ENCODE assay signal across 29 mouse cellular contexts in the genomic region with DNA sequence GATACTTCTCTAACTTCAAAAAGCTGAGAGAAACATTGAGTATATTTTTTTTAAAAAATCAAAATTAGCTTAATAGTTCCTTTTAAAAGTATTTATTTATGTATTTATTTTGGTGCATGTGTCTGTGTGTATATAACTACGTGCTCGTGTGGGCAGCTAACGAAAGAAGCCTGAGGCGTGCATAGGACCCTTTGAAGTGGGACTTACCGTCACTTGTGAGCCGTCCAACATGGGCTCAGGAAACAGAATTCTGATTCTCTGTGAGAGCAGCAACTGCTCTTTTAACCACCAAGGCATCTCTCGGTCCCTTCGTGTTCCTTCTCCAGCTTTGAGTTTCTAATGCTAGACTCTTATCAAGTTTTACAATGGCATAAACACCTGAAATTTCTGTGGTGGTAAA. TPM values are rescaled to one million over a fixed set of nuclear protein-coding genes. Genes with fewer than 3 reads are reported as not detected.
A peak's percentile ranks its signal among the peaks of the same experiment; 100 is the strongest.
DNase-seq lines count a peak whose midpoint lies in the region; ATAC-seq and TF ChIP-seq lines count a peak whose summit lies in the region.
"Had no signal": no experiment of that assay in that cellular context is flagged by ENCODE, and none has a peak within 500 bp of the region (broad histone marks: within the 10 kb centered on the region; RNA-seq: fewer than 3 reads in every experiment).

No protein-coding gene starts in this region.

- no peak for TF ChIP-seq CTCF in G1E (IDR thresholded peaks at IDR 0.05; ENCODE audit: low read depth, low read length)
- TF ChIP-seq CTCF in bone marrow, adult 2 months (IDR thresholded peaks at IDR 0.05; ENCODE audit: control insufficient read depth, insufficient read depth, low read length) = no peak

- peak overlapping the region; percentile 75 for H3K4me3 ChIP-seq in heart, embryonic 13.5 days
- H3K4me3 ChIP-seq in heart, embryonic 10.5 days = no peak overlapping the region
- H3K4me3 ChIP-seq in G1E (ENCODE audit: low read depth, low read length) = peak overlapping the region; percentile 82
- H3K4me3 ChIP-seq in bone marrow, adult 2 months (replicated peaks; ENCODE audit: control insufficient read depth, low read depth, low read length) = peak overlapping the region; percentile 19
- H3K4me3 ChIP-seq in liver, embryonic 16.5 days (ENCODE audit: low read depth, low read length) = peak overlapping the region; percentile 84
- H3K4me3 ChIP-seq: embryonic facial prominence, embryonic 10.5 days; embryonic facial prominence, embryonic 15.5 days; hindbrain, embryonic 10.5 days; hindbrain, embryonic 15.5 days; kidney, embryonic 15.5 days; left cerebral cortex, adult 2 months; lung, embryonic 15.5 days; midbrain, embryonic 12.5 days; myocyte; neural tube, embryonic 12.5 days had no signal

- H3K4me2 ChIP-seq in heart, embryonic 13.5 days = peak overlapping the region; percentile 79
- H3K4me2 ChIP-seq in liver, embryonic 16.5 days (ENCODE audit: low read depth, low read length) = peak overlapping the region; percentile 75
- H3K4me2 ChIP-seq: embryonic facial prominence, embryonic 15.5 days; hindbrain, embryonic 15.5 days; midbrain, embryonic 12.5 days; neural tube, embryonic 12.5 days had no signal

- H3K4me1 ChIP-seq in heart, embryonic 13.5 days = peaks cover 43% of the 10 kb centered on the region
- H3K4me1 ChIP-seq in heart, embryonic 10.5 days = peaks cover 31% of the 10 kb centered on the region
- peaks cover 65% of the 10 kb centered on the region for H3K4me1 ChIP-seq in G1E (ENCODE audit: insufficient read depth, low read depth, low read length)
- H3K4me1 ChIP-seq in bone marrow, adult 2 months (ENCODE audit: control insufficient read depth, insufficient read depth, low read length) = peaks cover 2% of the 10 kb centered on the region; the same call in 1 of the 2 replicates
- peaks cover 47% of the 10 kb centered on the region for H3K4me1 ChIP-seq in liver, embryonic 16.5 days (ENCODE audit: control insufficient read depth, low read depth, low read length)

- WGBS in heart, embryonic 13.5 days = 84% methylated on average over 8 of the region's 8 CpGs
- WGBS in heart, embryonic 10.5 days = 76% methylated on average over 8 of the region's 8 CpGs
- WGBS in bone marrow, adult 2 months = 72% methylated on average over 8 of the region's 8 CpGs
- 75% methylated on average over 8 of the region's 8 CpGs for whole genome bisulfite sequencing in liver, embryonic 16.5 days (ENCODE audit: insufficient replicate concordance)

- no peak for DNase-seq in heart, embryonic 10.5 days (ENCODE audit: low spot score)
- no peak for DNase-seq in G1E (ENCODE audit: low spot score)
- DNase-seq in cerebellum, adult 11-12 months = no peak
- DNase-seq: adrenal gland, adult 2 months; adrenal gland, postnatal 36 days; B cell, adult 2 months; cerebellum, adult 8-10 months; cerebellum, postnatal 25 days; gastrocnemius, postnatal 14 days; kidney, adult 11 months; kidney, postnatal 25 days; right cerebral cortex, adult 18-20 months; thymus, adult 2 months had no signal

- H3K36me3 ChIP-seq in heart, embryonic 13.5 days = 0 out of 2 replicates have a peak, but pooled peaks cover 3% of the 10 kb centered on the region
- no peaks in the 10 kb centered on the region for H3K36me3 ChIP-seq in heart, embryonic 10.5 days
- peaks cover 47% of the 10 kb centered on the region for H3K36me3 ChIP-seq in G1E (replicated peaks)
- peaks cover 8% of the 10 kb centered on the region for H3K36me3 ChIP-seq in liver, embryonic 16.5 days (ENCODE audit: control insufficient read depth, insufficient read depth)
- H3K36me3 ChIP-seq: embryonic facial prominence, embryonic 10.5 days; embryonic facial prominence, embryonic 15.5 days; hindbrain, embryonic 10.5 days; hindbrain, embryonic 15.5 days; kidney, embryonic 15.5 days; lung, embryonic 15.5 days; midbrain, embryonic 12.5 days; neural tube, embryonic 12.5 days had no signal

- 0 out of 2 replicates have a peak, but pooled peaks cover 6% of the 10 kb centered on the region for H3K27me3 ChIP-seq in heart, embryonic 13.5 days (replicated peaks)
- peaks cover 2% of the 10 kb centered on the region; the same call in 1 of the 2 replicates for H3K27me3 ChIP-seq in heart, embryonic 10.5 days (ENCODE audit: insufficient read depth, poor library complexity, severe bottlenecking)
- H3K27me3 ChIP-seq in G1E (ENCODE audit: insufficient read depth, low read length) = no peaks in the 10 kb centered on the region
- no peaks in the 10 kb centered on the region for H3K27me3 ChIP-seq in liver, embryonic 16.5 days (ENCODE audit: control insufficient read depth, insufficient read depth, low read depth, low read length)
- H3K27me3 ChIP-seq: lung, embryonic 15.5 days had no signal

- no peak for ATAC-seq in heart, embryonic 13.5 days (ENCODE audit: extremely low read depth, insufficient number of reproducible peaks, low FRiP score, low TSS enrichment)
- no peak for ATAC-seq in G1E (ENCODE audit: extremely low read depth, insufficient number of reproducible peaks, low FRiP score, poor library complexity, severe bottlenecking)
- no peak for ATAC-seq in liver, embryonic 16.5 days (ENCODE audit: low read depth)
- ATAC-seq: activated CD4-positive, CD25-positive, alpha-beta regulatory T cell, adult 4 months; forebrain, embryonic 14.5 days; inflammation-experienced regulatory T-cells, adult 6 months had no signal

- no peak overlapping the region for H3K9ac ChIP-seq in heart, embryonic 13.5 days
- H3K9ac ChIP-seq in liver, embryonic 16.5 days (ENCODE audit: low read depth, low read length) = peak overlapping the region; percentile 93; the same call in 1 of the 2 replicates
- H3K9ac ChIP-seq: embryonic facial prominence, embryonic 15.5 days; hindbrain, embryonic 15.5 days; kidney, embryonic 15.5 days; lung, embryonic 15.5 days; midbrain, embryonic 12.5 days; neural tube, embryonic 12.5 days had no signal

- no peaks in the 10 kb centered on the region for H3K9me3 ChIP-seq in heart, embryonic 13.5 days
- H3K9me3 ChIP-seq in heart, embryonic 10.5 days = no peaks in the 10 kb centered on the region
- H3K9me3 ChIP-seq in G1E (replicated peaks) = no peaks in the 10 kb centered on the region
- no peaks in the 10 kb centered on the region for H3K9me3 ChIP-seq in liver, embryonic 16.5 days (replicated peaks; ENCODE audit: control insufficient read depth, low read length)
- H3K9me3 ChIP-seq: embryonic facial prominence, embryonic 10.5 days; embryonic facial prominence, embryonic 15.5 days; hindbrain, embryonic 10.5 days; hindbrain, embryonic 15.5 days; kidney, embryonic 15.5 days; lung, embryonic 15.5 days; midbrain, embryonic 12.5 days; neural tube, embryonic 12.5 days had no signal

- no peak for TF ChIP-seq POLR2A in bone marrow, adult 2 months (IDR thresholded peaks at IDR 0.05; ENCODE audit: borderline replicate concordance, control insufficient read depth, low read depth, low read length)

- no peak overlapping the region for H3K27ac ChIP-seq in heart, embryonic 13.5 days (replicated peaks)
- H3K27ac ChIP-seq in heart, embryonic 10.5 days = no peak overlapping the region
- no peak overlapping the region for H3K27ac ChIP-seq in bone marrow, adult 2 months (ENCODE audit: control insufficient read depth, insufficient read depth, low read depth, low read length, poor library complexity)
- H3K27ac ChIP-seq in liver, embryonic 16.5 days (ENCODE audit: low read length) = peak overlapping the region; percentile 46; the same call in 1 of the 2 replicates
- H3K27ac ChIP-seq: embryonic facial prominence, embryonic 10.5 days; embryonic facial prominence, embryonic 15.5 days; hindbrain, embryonic 10.5 days; hindbrain, embryonic 15.5 days; kidney, embryonic 15.5 days; left cerebral cortex, adult 2 months; lung, embryonic 15.5 days; midbrain, embryonic 12.5 days; neural tube, embryonic 12.5 days had no signal

RNA-seq across cellular contexts. Expression of gene Gcnt1, which starts 18.9 kb away (rescaled TPM):
- 6.9 and 7.4 TPM in 2 replicates for polyA plus RNA-seq in heart, embryonic 13.5 days (2015; fragmentation: Nextera tagmentation; extraction: Ambion mirVana)
- polyA plus RNA-seq in heart, embryonic 10.5 days (2016; fragmentation: Nextera tagmentation; extraction: Ambion mirVana) = 7.7 and 9.4 TPM in 2 replicates
- total RNA-seq in G1E (2014; fragmentation: Nextera tagmentation) (182 and 209 TPM in 2 replicates), G1E (2017) (153 and 176 TPM in 2 replicates)
- polyA plus RNA-seq in G1E (2012) = 1.9 and 2.8 TPM in 2 replicates
- 26.3 and 26.6 TPM in 2 replicates for polyA plus RNA-seq in bone marrow, adult 2 months (2011; ENCODE audit: insufficient read depth, insufficient read length, low replicate concordance, missing spikeins)
- 18.9 and 21.0 TPM in 2 replicates for polyA plus RNA-seq in liver, embryonic 16.5 days (2015; fragmentation: Nextera tagmentation; extraction: Ambion mirVana)

RNA-seq across cellular contexts. Expression of gene Rfk, which starts 40.1 kb away (rescaled TPM):
- polyA plus RNA-seq in heart, embryonic 13.5 days (2015; fragmentation: Nextera tagmentation; extraction: Ambion mirVana) = 70.3 and 70.6 TPM in 2 replicates
- polyA plus RNA-seq in heart, embryonic 10.5 days (2016; fragmentation: Nextera tagmentation; extraction: Ambion mirVana) = 52.6 and 57.7 TPM in 2 replicates
- total RNA-seq in G1E (2014; fragmentation: Nextera tagmentation) = 112 and 154 TPM in 2 replicates
- total RNA-seq in G1E (2017) = 46.9 TPM in 2 replicates
- 36.2 and 46.2 TPM in 2 replicates for polyA plus RNA-seq in G1E (2012)
- 13.4 and 14.9 TPM in 2 replicates for polyA plus RNA-seq in bone marrow, adult 2 months (2011; ENCODE audit: insufficient read depth, insufficient read length, low replicate concordance, missing spikeins)
- 48.8 and 49.8 TPM in 2 replicates for polyA plus RNA-seq in liver, embryonic 16.5 days (2015; fragmentation: Nextera tagmentation; extraction: Ambion mirVana)
